Mouse (Mus musculus) brain, embryonic 14.5 days (tissue): Measurements from ENCODE around the gene Irf8.

Experiments
- CTCF ChIP-seq: fragments of 200-500 bp; IDR thresholded peaks from 2 replicates; pipeline ENCODE4 v1.5.1; 2012; ENCODE audit warnings: inconsistent platforms, mild to moderate bottlenecking, moderate library complexity, borderline replicate concordance; ENCODE audit not compliant: insufficient read depth, insufficient read length; ENCODE audit errors: extremely low read depth
- POLR2A ChIP-seq: fragments of 200-500 bp; IDR thresholded peaks from 2 replicates; pipeline ENCODE4 v1.6.1; 2012; ENCODE audit warnings: mild to moderate bottlenecking, inconsistent platforms, borderline replicate concordance; ENCODE audit not compliant: poor library complexity, insufficient read depth, insufficient read length, severe bottlenecking; ENCODE audit errors: extremely low read depth

- TF ChIP-seq POLR2A: no peak
- TF ChIP-seq CTCF: no peak
These were observed 43.2 kb upstream of the Irf8 start for GRCm38 (mm10) chr8:120692934-120693333.
